Mouse (Mus musculus) adrenal gland, postnatal 4 days (tissue): ENCODE data around the gene Stx8. TPM values are rescaled to one million over a fixed set of nuclear protein-coding genes. Genes with fewer than 3 reads are reported as not detected.

Experiments used
- DNase-seq, 2 experiments: peaks; one replicate each; pipeline ENCODE4 v3.0.0; 2021 to 2022; ENCODE audit warnings: low spot score in 2 of 2, mixed read lengths in 2 of 2
- total RNA-seq, 2 experiments: library from RNA; stranded (reverse); gene quantifications; 2 replicates each; pipeline ENCODE4 v1.2.3; 2021

Stx8 gene
- total RNA-seq, 2 experiments from 2014 or later, result 32.1 to 33.7 TPM

DNA sequence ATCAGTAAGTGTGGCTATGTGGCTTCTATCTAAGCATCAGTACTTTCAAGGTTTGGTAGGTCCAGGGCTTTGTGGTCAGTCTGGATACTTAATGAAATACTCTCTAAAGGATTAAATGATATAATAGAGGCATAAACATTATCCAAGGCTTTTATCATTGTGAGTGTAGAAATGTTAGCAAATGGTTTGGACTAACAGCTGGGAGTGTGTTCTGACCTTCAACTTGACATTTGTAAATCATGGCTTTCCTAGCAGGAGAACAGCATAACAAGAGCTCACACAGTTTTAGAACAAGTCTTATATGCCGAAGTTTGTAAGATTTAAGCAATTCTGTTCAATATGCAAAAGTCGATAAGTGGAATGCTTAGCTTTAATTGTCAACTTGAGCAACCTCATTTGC is 113.8 kb downstream of the Stx8 start:
- no peak for DNase-seq

DNA sequence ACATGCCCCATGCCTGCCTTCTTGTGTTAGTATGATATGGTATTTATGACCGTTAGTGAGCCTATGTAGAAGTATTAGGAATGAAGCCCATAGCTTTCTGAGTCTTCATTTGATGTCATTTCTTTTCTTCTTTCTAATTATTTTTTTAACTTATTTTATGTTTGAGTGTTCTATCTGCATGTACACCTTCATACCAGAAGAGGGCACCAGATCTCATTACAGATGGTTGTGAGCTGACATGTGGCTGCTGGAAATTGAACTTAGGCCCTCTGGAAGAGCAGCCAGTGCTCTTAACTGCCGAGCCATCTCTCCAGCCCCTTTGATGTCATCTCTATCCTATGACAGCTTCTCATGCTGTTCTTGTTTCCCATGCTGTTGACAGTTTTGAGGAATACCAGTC is 115.0 kb downstream of the Stx8 start:
- DNase-seq, result no peak

DNA sequence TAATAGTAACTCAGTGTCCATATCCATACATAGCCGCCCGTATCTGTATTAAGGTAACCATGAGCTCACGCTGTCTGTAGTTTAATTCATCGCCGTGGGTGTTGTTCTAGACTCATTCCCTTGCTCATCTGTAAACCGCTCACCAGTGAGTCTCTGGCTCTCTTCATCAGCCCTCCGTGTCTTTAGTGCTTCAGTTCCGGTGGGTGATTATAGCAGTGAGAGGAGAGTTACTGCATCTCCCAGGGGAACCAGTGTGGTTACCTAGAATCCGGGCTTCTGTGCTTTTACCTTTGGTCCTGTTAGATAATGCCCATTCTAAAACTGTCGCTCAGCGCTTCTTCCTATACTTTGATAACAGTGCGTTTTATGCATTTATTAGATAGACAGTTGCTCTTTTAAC is 116.8 kb downstream of the Stx8 start:
- DNase-seq, result no peak

DNA sequence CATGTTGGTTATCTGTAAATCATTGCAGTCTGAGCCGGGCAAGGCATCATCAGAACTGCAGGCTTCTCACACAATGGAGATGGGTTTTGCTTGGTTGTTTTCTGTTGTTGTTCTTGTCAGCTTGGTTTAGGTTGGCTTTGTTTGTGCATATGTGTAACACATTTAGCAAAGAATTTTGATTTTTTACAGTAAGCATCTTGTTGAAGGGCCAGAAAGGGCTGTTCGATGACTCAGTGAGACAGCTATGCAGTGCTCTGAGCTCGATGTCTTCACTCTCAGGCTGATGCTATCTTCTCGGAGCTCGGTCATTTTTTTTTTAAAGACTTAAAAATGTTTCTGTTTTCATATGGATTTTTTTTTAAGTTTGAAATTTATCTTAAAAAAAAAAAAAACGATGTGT is 117.6 kb downstream of the Stx8 start:
- DNase-seq, result no peak

DNA sequence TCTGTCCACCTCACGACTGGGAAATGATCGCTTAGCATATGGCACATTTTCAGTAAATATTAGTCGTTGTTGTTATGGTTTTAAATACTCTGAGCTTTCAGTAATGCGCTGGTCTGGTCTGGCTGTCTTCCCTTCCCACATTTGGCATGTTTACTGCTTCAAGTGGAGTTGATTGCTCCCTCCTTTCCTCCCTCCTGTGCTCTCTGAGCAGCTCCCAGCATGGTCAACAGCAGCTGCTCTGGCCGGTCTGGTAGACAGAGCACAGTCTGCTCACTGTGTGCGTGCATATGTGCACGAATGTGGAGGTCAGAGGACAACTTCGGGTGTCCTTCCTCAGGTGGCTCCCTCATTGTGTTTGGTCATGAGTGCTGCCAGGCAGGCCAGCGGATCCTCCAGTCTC is 120.2 kb downstream of the Stx8 start:
- DNase-seq, result no peak

DNA sequence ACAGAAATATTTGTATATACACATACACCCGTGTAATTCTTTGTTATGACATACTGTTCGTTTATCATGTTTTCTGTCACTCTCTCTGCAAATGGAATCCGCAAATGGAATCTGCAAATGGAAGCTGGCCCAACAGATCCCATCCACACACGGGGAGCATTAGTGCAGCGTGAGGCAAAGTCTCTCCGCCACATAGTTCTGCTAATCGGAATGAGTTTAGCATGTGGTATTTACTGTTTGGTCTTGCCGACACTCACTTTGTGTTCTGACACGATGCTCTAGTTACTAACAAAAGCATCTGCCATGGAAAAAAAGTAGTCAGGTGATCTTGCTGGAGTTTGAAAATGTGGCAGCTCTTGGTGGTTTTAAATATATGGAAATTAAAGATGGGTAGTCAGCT is 123.4 kb downstream of the Stx8 start:
- DNase-seq, result no peak

DNA sequence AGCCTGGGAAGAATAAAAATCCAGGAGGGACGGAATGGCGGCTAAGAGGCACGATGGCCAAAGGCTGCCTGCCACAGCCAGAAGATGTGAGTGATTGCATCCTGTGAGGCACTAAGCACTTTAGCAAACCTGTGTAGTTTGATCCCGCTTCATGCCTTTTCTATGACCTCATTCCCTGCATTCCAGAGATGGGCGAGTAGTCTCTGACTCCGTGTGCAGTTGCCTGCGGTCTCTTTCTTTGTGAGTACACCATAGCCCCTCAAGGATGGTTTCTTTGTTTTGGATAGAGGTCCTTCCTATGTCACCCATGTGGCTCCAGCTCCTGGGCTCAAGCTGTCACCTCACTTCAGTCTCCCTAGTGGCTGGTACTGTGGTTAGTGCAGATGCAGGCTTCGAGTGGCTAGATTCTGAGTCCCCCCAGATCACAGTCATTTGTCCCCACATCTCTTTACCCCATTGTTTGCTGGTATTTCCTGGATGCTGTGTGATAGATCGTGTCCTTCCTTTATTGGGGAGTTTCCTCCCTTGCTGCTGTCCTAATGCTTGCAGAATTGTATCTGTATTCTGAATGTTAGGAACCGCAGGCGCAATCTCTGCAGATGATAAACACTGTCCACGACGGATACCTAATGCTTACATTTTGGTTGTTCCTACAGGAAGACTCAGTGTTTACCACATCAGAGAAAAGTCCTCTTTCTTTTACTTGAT is 124.0 kb downstream of the Stx8 start:
- no peak for DNase-seq

DNA sequence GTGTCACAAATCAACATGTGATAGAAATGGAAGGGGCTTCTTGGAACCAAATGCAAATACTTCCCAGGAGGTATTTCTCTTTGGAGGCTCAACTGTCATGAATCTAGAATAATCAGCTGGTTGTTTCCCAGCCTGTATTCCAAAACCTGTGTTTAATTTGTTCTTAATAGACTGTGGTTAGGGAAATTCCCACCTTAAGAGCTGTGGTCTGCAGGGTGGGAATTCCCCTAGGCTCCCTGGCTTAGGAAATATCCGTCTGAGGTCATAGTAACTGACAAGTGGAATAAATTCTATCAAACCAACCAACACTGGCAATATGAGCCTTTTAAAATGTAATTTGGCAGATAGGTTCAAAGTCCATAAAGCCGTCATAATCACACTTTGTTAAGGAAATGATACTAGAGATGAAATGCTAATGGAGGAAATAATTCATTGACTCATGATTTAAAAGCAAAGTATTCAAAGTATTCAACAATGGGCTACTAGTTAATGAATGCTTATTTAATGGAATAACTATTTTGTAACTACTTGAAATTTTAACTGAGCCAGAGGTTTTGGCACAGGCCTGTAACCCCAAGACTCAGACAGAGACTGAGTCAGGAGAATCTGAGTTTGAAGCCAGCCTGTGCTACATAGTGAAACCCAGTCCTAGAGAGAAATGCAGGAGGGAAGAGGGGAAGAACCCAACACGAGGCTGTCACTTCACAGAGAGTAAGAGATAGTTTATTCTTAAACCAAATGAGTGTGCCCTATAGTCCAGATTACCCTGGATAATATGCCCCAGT is 126.2 kb downstream of the Stx8 start:
- DNase-seq, result no peak

DNA sequence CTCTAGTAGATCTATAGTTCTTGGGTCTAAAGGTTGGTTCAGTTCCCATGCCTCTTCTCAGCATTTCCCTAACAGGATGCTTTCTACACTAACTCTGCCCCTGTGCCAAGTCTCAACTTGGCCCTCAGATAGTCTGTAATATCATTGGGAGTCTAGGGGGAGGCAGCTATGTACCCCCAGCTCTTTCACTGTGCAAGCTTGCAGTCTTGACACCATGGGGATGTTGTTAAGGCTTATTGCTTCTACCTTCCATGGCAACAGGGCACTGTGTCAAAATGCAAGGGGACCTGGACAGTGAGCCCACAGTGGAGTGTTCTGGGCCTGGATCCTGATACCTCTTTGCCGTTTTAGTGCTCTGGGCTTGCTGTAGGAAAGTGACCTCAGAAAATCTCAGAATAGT is 135.6 kb downstream of the Stx8 start:
- no peak for DNase-seq

DNA sequence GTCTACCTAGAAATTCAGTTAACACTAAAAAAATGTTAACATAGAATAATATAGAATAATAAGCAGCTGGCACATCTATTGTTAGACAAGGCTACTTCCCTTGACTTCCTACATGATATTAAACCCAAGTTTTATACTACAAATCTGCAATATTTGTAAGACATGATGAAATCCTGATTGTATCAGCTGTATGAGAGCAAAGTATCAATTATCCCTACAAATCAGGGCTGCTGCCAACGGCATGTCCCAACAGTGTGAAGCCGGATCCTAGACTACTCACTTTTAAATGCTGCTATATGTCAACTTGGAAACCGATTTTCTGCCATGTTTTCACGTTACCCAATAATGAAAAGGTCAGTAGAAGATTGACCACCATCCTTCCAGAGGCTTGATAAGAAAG is 137.5 kb downstream of the Stx8 start:
- DNase-seq, result no peak

DNA sequence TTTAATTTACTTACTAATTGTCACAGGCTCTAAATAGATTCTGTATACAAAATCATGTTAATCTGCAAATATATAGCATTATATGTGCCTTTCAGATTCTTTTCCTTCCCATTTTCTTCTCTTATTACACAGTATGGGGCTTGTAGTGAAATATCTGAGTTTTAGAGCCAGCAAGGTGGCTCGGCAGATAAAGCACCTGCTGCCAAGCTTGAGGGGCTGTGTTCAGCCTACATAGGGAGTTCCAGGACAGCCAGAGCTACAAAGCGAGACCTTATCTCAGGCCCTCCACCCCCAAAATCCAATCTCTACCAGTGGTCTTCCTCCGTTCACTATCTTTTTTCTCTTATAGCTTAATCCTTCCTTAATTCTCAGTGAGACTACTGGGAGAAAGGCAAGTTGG is 140.1 kb downstream of the Stx8 start:
- no peak for DNase-seq

DNA sequence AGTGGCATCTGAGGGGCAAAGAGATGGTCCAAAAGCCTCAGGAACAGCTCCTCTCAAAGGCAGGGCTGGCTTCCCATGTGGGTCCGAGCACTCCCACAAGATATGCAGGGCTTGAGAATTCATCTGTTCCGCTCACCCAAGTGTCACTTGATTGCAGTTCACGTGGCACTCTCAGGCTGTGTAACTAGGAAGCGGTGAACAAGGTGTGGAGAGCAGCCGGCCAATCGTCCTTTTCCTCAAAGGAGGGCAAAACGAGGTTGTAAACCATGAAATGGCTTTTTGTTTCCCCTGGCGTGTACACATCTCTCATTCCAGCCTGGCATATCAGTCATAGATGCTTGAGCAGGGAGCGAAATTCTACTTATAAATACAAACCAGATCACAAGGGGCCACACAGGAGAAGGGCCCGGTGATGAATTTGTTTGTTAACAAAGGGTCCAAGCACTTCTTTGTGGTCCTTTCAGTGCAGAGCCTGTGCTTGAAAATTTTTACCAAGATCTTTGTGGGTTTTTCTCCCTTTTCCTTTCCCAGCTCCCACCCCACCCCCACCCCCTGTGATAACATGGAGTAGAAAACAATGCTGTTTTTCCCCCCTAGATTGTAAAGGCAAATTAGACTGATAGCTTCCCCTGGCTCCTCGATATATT is 147.6 kb downstream of the Stx8 start:
- no peak for DNase-seq

DNA sequence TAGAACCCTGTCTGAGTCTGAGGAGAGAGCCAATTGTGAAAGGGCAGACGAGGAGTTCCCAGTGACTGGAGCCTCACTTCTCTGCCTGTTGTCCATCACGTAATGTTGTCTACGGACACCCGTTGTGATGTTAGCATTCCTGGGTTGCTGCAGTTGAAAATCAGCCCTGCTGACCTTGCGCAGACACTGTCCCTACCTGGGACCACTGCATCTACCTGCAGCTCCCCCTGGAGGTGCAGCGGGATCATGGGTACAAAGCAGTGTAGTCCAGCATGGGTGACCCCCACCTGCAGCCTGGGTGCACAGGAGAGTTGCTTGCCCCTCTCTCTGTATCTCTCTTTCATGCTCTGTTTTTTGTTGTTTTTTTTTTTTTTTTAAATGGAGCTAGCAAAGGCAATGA is 148.2 kb downstream of the Stx8 start:
- no peak for DNase-seq

DNA sequence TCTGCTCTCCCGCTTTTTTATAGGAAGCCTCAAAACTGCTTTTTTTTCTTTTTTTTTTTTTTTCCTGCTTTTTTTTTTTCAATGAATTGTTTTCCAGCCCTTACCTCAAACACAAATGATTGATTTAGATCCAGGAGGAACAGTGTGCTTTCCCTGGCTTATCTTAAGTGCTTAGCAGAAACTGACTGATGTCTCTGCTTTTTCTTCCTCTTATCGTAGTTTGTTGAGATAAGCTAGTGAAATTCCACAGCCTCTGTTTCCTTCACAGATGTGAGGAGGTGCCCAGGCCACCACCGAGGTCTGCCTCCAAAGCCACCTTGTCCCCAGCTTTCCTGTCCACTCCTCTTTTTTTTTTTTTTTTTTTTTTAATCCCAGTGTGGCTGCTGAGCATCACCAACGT is 150.2 kb downstream of the Stx8 start:
- no peak for DNase-seq

DNA sequence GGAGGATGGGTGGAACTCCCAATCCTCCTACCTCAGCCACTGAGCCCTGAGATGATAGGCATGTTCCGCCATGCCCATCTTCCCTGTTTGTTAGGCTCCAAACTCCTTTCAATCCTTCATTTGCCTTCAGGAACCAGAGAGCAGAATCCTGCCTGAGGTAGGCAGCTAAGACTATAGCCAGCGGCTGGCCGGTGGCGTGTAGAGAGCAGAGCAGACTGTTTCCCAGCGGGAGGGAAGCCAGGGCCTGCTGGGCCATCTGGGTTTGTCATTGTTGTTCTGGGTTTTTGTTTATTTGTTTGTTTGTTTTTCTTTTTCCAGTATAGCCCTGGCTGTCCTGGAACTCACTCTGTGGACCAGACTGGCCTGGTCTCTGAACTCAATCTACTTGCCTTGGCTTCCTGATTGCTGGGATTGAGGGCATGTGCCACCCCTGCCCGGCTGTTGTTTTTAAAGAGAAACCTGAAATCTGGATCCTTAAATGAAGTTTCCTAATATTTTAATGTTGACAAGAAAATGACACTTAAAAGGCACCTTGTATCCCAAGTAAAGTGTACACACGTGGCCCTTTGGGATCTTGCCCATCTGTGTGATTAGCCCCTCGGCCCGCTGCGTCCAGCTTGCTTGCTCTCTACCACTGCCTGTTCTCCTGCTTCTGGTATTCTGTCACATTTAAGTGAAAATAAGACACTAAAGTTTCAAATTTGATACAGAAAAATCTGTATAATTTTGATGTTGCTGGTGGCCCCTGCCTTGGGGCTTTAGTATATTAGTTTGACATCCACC is 152.1 kb downstream of the Stx8 start:
- no peak for DNase-seq

DNA sequence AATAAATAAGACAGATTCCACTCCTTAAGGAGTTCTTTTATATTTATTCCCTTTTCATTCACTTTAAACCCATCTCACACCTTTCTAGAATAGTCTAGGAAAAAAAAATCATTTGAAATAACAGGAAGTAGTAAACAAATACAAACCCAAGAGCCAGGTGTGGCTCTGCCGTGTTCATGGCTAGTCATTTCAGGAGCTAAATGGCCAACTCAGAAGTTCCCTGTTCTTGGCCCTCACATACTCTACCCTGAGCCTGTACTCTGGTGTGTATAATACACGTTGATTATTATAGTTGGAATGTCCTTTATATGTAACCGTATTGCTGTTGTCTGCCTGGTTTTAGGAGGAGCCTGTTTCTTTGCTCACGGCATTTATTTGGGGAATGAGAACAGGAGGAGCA is 152.7 kb downstream of the Stx8 start:
- DNase-seq, result no peak

DNA sequence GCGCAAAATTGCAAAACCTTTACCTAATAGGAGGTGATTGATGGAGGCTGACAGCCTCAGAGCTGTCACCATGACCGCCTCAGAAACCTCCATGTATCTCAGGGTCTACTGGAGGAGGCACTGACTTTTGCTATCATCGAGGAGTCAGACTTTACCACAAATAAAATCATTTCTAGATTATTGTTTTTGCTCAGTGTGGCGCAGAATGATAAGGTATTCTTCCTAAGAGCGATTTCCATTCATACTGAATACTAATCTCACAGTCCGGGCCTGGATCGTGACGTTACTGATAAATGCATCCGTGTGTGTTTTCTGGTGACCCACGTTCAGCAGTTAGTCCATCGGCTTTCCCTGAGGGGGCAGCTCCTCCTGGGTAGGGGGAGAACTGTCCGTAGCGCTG is 153.1 kb downstream of the Stx8 start:
- no peak for DNase-seq

DNA sequence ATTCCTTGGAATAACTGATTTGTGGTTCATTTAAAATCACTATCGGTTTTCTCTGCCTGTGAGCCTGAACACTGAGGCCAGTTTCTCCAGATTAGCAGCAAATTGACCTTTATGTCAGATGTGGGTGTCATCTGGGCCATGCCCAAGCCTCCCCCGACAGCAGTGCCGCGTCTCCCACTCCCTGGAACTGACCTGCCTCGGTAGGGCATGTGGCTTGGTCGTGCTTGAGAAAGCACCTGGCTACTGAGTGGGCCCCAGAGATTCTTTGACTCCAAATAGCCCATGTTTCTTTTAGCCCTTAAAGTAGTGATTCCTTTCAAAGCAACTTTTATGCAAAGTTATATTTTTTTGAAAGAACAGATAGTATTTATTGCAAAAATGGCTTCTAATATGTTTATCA is 155.3 kb downstream of the Stx8 start:
- no peak for DNase-seq

DNA sequence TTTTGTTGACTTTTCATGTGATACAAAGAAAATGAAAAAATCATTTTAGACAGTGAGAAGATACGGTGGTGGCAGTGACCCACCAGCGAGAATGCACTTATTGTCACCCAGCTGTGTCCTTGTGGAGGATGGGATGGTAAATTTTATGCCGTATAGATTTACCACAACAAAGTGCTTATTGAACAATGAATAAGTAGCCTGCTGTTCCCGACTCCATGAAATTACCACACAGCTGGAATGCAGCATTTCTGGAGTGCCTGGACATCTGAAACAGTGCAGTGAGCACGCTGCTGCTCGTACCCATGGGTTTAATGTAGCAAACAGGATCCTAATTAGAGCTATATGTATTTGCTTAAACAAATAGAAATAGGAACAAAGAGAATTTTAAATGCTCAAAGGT is 155.7 kb downstream of the Stx8 start:
- DNase-seq, result no peak

DNA sequence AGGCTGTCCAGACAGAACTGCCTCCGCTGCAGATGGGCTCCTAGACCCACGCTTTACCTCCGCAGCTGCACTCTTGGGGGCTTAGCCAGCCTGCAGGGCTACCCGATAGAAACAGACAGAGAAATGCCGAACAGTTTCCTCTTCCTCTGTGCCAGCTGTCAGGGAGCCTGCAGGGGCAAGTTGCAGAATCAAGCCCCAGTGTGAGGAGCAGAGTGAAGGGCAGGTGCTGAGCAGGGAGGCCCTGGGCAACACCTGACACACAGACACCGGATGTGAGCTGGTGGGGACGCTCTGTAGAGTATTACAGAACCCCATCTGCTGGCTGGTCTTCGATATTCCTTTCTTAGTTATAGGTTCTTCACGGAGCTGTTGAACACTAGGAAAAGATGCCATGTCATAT is 160.1 kb downstream of the Stx8 start:
- no peak for DNase-seq

DNA sequence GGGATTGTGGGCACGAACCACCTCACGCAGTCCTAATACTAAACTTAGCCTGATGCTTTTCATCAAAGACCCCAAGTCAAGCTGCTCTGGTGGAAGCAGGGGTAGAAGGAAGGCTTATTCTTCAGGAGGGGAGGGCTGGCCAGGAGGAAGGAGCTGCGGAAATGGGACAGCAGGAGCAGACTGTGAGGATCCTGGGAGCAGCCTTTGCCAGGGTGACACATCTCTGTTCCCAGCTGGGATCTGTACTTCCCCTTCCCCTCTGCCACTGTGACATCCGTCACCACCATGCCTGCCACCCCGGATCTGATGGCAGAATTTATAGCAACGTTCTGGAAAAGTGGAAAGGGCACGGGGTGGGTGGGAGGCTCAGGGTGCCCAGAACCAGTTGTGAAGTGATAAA is 168.5 kb downstream of the Stx8 start:
- no peak for DNase-seq

DNA sequence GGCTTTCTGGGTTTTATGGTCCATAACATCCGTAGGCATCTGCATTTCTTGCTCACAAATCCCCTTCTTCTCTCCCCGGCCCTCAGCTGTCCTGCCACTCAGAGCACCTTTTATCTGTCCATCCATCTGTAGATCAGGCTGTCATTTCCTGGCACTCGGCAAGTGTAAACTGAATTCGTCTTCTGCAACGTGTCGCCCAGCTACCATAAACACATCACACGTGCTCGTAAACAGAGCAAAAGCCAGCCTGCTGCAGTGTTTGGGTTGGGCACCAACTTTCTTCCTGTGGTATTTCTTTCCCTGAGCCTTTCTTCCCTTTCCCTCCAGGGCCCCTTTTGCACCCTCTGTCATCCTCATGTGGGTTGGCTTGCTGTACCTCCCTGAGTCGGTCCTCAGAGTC is 169.4 kb downstream of the Stx8 start:
- DNase-seq, result no peak
